Mouse (Mus musculus) CD8-positive naive resting alpha-beta T cell, adult 57 days (primary cell): ENCODE results near the gene Slc4a11. TPM values are rescaled to one million over a fixed set of nuclear protein-coding genes. Genes with fewer than 3 reads are reported as not detected.

Source experiments
- total RNA-seq: library from RNA; stranded (reverse); gene quantifications from one replicate; pipeline ENCODE4 v1.2.4, GENCODE M21; 2023

Gene Slc4a11
- total RNA-seq: 0.28 TPM

GRCm38 (mm10) chr2:130697153-130697810 lies at the start of gene Slc4a11:
Gene Slc4a11, minus strand, starts transcription at chr2:130697519.

GRCm38 (mm10) chr2:130667559-130667958 lies 29.8 kb downstream of the Slc4a11 start, which contains the start of gene Itpa:
Gene Itpa, plus strand, starts transcription at chr2:130667610.

GRCm38 (mm10) chr2:130664102-130664701 lies 33.1 kb downstream of the Slc4a11 start, which contains the start of gene Ddrgk1:
Gene Ddrgk1, minus strand, starts transcription at chr2:130664659.

GRCm38 (mm10) chr2:130642684-130643369 lies 54.5 kb downstream of the Slc4a11 start, which contains the start of gene Lzts3:
Gene Lzts3, minus strand, starts transcription at chr2:130642803.

Other genes starting within 250 kb of the Slc4a11 start
- gene Ptpra, start 247.2 kb downstream of the Slc4a11 start, total RNA-seq: 118 TPM
- gene Mrps26, start 133.8 kb downstream of the Slc4a11 start, total RNA-seq: 57.2 TPM
- not detected for gene Oxt, start 121.3 kb downstream of the Slc4a11 start, total RNA-seq
- not detected for gene Avp, start 115.0 kb downstream of the Slc4a11 start, total RNA-seq
- gene Fastkd5, start 67.5 kb downstream of the Slc4a11 start, total RNA-seq: 7.4 TPM
- 6.5 TPM for gene Ubox5, start 67.5 kb downstream of the Slc4a11 start, total RNA-seq
- 3.7 TPM for gene Lzts3, start 54.7 kb downstream of the Slc4a11 start, total RNA-seq
- 130 TPM for gene Ddrgk1, start 32.9 kb downstream of the Slc4a11 start, total RNA-seq
- gene Itpa, start 29.9 kb downstream of the Slc4a11 start, total RNA-seq: 16.9 TPM
- gene 4930402H24Rik, start 208.9 kb upstream of the Slc4a11 start, total RNA-seq: 28.9 TPM
- 21.3 TPM for gene Atrn, start 209.0 kb upstream of the Slc4a11 start, total RNA-seq